Mouse (Mus musculus) heart, adult 2 months (tissue): ENCODE measurements around the gene Tex35. TPM values are rescaled to one million over a fixed set of nuclear protein-coding genes. Genes with fewer than 3 reads are reported as not detected.

Source experiments
- DNase-seq, 2 experiments: peaks; one replicate each; pipeline ENCODE4 v3.0.0; 2021
- H3K27ac ChIP-seq: fragments of 200-600 bp; 2 replicates; pipeline ENCODE4 v1.8.1; 2022
- H3K27me3 ChIP-seq: fragments of 200-500 bp; 2 replicates; pipeline ENCODE4 v1.6.1; 2012; ENCODE audit warnings: mild to moderate bottlenecking, low read length, inconsistent platforms, mixed read lengths; ENCODE audit not compliant: control insufficient read depth, insufficient read depth
- H3K36me3 ChIP-seq: fragments of 200-500 bp; 2 replicates; pipeline ENCODE4 v1.6.1; 2012; ENCODE audit warnings: low read length, inconsistent platforms; ENCODE audit not compliant: control insufficient read depth, insufficient read depth
- H3K4me1 ChIP-seq: fragments of 200-500 bp; 2 replicates; pipeline ENCODE4 v1.6.1; 2011; ENCODE audit warnings: low read length; ENCODE audit not compliant: control insufficient read depth, insufficient read depth
- H3K4me3 ChIP-seq: fragments of 200-600 bp; 2 replicates; pipeline ENCODE4 v1.8.1; 2022
- H3K79me2 ChIP-seq: fragments of 200-500 bp; replicated peaks from 2 replicates; pipeline ENCODE4 v1.6.1; 2012; ENCODE audit warnings: mild to moderate bottlenecking, inconsistent platforms, low read length, moderate library complexity, mixed read lengths; ENCODE audit not compliant: control insufficient read depth, insufficient read depth
- H3K9ac ChIP-seq: fragments of 200-500 bp; 2 replicates; pipeline ENCODE4 v1.6.1; 2012; ENCODE audit warnings: low read depth, mild to moderate bottlenecking, control low read depth, inconsistent platforms, low read length, mixed read lengths
- CTCF ChIP-seq: fragments of 200-600 bp; IDR thresholded peaks from 2 replicates; pipeline ENCODE4 v1.8.1; 2022; ENCODE audit warnings: antibody characterized with exemption, mild to moderate bottlenecking, moderate library complexity
- EP300 ChIP-seq: fragments of 200-500 bp; IDR thresholded peaks from 2 replicates; pipeline ENCODE4 v1.6.1; 2011; ENCODE audit warnings: low read depth, low read length, control low read depth; ENCODE audit not compliant: insufficient read depth
- POLR2A ChIP-seq: fragments of 200-500 bp; IDR thresholded peaks from 2 replicates; pipeline ENCODE4 v1.6.1; 2011; ENCODE audit warnings: mild to moderate bottlenecking, low read depth, low read length, control low read depth; ENCODE audit not compliant: insufficient read depth
- WGBS: fragments of 180-500 bp; shearing (Covaris S2); methylation state at CpG from one replicate; pipeline ENCODE4 v1.1.7; 2018; 5-methylcytosine and 5-hydroxymethylcytosine counted together
- intact Hi-C: fragments of 180-260 bp; cut with DNase I; formaldehyde crosslinking; loops from one replicate; pipeline ENCODE4 v1.15.1; 2025
- polyA plus RNA-seq: library from polyadenylated mRNA; depleted of rRNA; stranded (reverse); fragments of >200 nt; gene quantifications from 2 replicates; pipeline ENCODE4 v1.2.3, GENCODE M21; 2012
- total RNA-seq, 2 experiments: library from RNA; stranded (reverse); gene quantifications; 2 replicates each; pipeline ENCODE4 v1.2.3; 2021

Gene Tex35
- total and polyA plus RNA-seq, 3 experiments, result not detected

DNA sequence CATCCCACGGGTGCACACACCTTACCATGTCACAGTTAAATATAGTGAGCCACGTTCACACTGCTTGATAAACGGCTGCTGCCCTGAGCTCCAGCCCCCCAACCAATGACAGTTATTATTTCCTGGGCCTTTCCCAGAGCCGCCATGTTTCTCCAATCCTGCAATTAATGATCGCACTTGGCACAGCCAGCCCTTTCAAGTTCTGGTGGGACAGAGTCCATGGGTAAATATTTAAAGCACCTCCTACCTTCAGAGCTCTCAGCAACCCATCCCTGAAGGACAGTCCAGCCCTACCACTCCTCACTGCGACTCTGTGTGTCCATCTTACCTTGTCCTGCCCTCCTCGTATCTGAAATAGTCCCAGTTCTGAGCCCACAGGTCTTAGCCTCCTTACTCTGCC, 28.4 kb downstream of the Tex35 start:
- DNase-seq, result no peak
- no peak for TF ChIP-seq EP300
- TF ChIP-seq CTCF, result no peak
- no peak for TF ChIP-seq POLR2A
- no peak overlapping the region for H3K4me3 ChIP-seq
- H3K27ac ChIP-seq, result no peak overlapping the region
- H3K4me1 ChIP-seq, result peaks cover 2% of the 10 kb centered on the region; the same call in 1 of the 2 replicates
- no peaks in the 10 kb centered on the region for H3K79me2 ChIP-seq
- H3K27me3 ChIP-seq, result no peaks in the 10 kb centered on the region
- no peak overlapping the region for H3K9ac ChIP-seq
- intact Hi-C loops, result no loop called here
- H3K36me3 ChIP-seq, result no peaks in the 10 kb centered on the region
- 84% methylated on average over 7 of the region's 7 CpGs for WGBS

DNA sequence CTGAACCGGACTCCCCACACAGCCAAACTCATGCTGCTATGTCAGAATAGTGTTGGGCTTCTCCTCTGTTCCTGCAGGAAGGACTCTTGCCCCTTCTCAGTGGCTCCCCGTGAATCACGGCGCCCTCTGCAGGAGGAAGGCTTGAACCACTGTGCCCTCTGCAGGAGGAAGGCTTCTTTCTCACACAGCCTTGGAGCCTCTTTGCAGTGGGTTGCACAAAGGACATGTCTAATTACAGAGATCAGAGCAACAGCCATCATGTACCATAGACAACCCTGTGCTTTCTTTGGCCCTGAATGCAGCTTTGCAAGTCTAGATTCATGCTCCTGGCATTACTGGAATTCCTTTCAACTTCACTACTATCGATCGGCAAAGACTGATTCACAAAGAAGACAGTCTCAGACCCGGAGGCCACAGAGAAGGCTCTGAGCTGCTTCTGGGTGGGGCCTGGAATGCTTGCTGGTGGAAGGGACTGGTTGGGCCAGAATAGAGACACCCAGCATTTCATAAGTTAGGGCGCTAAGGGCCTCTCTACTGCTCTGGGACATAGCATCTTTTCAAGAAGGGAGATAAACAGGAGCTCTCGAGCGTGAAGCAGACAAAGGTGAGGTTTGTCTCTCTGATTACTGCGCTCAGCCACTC, 29.0 kb downstream of the Tex35 start:
- Histone ChIP-seq H3K27me3 (no peaks in the 10 kb centered on the region), H3K36me3 (no peaks in the 10 kb centered on the region), H3K4me3 (no peak overlapping the region), H3K27ac (no peak overlapping the region), H3K79me2 (no peaks in the 10 kb centered on the region), H3K4me1 (peaks cover 2% of the 10 kb centered on the region; the same call in 1 of the 2 replicates), H3K9ac (no peak overlapping the region)
- intact Hi-C loops, result loop anchor here (5.0 kb wide), 1 partner anchor 337 kb away; no protein-coding TSS in a partner anchor
- peak in 1 of 2 experiments; percentile 45 for DNase-seq
- 53% methylated on average over 11 of the region's 11 CpGs for WGBS
- peak; percentile 64 for TF ChIP-seq CTCF
- no peak for TF ChIP-seq POLR2A

DNA sequence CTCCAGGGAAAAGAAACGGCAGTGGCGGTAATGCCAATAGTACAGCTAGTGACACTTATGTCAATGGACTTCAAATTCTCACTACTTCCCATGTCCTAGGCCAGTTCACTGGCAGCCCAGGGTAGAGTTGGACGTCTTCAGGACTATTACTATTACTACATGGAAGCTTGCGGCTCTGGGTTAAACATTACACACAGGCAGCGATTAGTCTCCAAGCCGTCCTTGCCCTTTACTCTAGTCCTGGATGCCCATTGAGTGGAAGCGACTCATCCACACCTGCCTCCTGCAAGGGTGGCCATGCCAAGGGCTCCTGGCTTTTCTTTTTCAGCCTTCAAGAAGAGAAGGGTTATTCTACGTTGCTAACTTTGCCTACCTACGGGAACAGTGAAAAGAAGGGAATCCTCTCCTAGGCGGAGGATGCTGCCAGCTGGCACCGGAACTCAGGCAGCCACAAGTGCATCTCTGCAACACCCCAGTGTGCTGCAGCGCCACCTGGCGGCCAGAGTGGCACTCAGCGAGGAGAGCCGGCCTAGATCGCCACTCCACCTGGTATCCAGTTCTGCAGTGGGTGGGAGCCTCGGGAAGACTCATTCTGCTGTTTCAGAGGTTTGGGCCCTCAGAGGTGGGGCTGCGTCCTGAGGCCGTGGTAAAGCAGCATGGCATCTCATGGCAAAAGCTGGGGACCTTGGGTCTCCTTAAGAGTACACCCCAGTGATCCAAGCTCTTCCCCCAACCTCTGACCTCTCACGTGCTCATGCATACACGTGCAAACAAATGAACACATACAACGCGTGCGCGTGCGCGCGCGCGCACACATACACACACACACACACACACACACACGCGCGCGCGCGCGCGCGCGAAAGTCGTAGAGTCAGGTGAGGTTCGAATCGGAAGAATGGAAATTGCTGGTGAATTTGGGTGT, 31.4 kb downstream of the Tex35 start:
- Histone ChIP-seq H3K9ac (no peak overlapping the region), H3K79me2 (no peaks in the 10 kb centered on the region), H3K4me1 (peaks cover 2% of the 10 kb centered on the region; the same call in 1 of the 2 replicates), H3K36me3 (no peaks in the 10 kb centered on the region), H3K4me3 (no peak overlapping the region; the same call in 1 of the 2 replicates), H3K27ac (no peak overlapping the region), H3K27me3 (no peaks in the 10 kb centered on the region)
- intact Hi-C loops, result loop anchor here (1.0 to 5.0 kb wide), 2 partner anchors 160 to 335 kb away; no protein-coding TSS in a partner anchor
- TF ChIP-seq CTCF (no peak; the same call in 1 of the 2 replicates), EP300 (0 out of 2 replicates have a peak, but pooled peaks have one; percentile 27)
- WGBS, result 56% methylated on average over 43 of the region's 43 CpGs
- peak; percentile 87 to 90 for DNase-seq

DNA sequence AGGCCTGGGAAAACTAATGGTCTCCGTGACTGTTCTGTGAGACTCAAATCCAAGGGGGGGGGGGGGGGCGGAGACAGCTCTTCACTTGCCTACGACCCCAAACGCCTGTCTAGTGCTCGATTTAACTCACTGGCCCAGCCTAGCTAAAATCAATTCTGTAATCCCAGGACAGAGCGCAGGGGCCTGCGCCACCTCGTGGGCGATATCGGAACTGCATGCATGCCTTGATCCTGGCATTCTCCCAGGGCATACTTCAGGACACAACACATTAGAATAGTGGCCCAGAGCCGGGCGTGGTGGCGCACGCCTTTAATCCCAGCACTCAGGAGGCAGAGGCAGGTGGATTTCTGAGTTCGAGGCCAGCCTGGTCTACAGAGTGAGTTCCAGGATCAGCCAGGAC, 32.2 kb downstream of the Tex35 start:
- no peak overlapping the region for H3K27ac ChIP-seq
- peaks cover 2% of the 10 kb centered on the region; the same call in 1 of the 2 replicates for H3K4me1 ChIP-seq
- H3K4me3 ChIP-seq, result no peak overlapping the region
- no peak overlapping the region for H3K9ac ChIP-seq
- H3K36me3 ChIP-seq, result no peaks in the 10 kb centered on the region
- peak; percentile 82 to 92 for DNase-seq
- TF ChIP-seq EP300, result peak; percentile 79; the same call in 1 of the 2 replicates
- no peak for TF ChIP-seq POLR2A
- peak; percentile 83 for TF ChIP-seq CTCF
- 3% methylated on average over 15 of the region's 15 CpGs for WGBS
- no peaks in the 10 kb centered on the region for H3K27me3 ChIP-seq
- intact Hi-C loops, result loop anchor here (5.0 kb wide), 1 partner anchor 334 kb away; no protein-coding TSS in a partner anchor
- H3K79me2 ChIP-seq, result no peaks in the 10 kb centered on the region

DNA sequence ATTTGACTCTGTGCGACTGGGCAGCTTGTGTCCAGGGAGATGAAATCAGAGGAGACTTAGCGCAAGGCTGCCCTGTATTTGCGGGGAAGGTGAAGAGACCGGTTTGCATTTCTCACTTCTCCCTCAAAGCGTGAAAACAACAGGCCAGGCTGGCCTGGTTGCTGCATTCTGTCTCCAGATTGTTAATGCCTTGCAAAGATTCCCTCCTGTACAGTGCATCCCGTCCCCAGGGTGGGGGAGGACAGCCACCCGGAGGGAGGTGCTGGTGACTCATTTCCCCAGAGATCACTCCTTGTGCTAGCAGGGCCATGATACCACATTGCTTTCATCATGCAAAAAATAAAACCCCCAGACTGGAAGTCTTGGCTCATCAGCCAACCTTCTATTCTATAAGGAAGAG, 33.5 kb downstream of the Tex35 start:
- Histone ChIP-seq H3K27ac (no peak overlapping the region), H3K9ac (no peak overlapping the region), H3K36me3 (no peaks in the 10 kb centered on the region), H3K79me2 (no peaks in the 10 kb centered on the region), H3K27me3 (no peaks in the 10 kb centered on the region), H3K4me3 (no peak overlapping the region), H3K4me1 (peaks cover 2% of the 10 kb centered on the region; the same call in 1 of the 2 replicates)
- intact Hi-C loops, result loop anchor here (5.0 kb wide), 1 partner anchor 333 kb away; no protein-coding TSS in a partner anchor
- DNase-seq, result peak in 1 of 2 experiments; percentile 34
- WGBS, result 63% methylated on average over 7 of the region's 7 CpGs
- TF ChIP-seq CTCF (no peak), EP300 (no peak), POLR2A (no peak)

DNA sequence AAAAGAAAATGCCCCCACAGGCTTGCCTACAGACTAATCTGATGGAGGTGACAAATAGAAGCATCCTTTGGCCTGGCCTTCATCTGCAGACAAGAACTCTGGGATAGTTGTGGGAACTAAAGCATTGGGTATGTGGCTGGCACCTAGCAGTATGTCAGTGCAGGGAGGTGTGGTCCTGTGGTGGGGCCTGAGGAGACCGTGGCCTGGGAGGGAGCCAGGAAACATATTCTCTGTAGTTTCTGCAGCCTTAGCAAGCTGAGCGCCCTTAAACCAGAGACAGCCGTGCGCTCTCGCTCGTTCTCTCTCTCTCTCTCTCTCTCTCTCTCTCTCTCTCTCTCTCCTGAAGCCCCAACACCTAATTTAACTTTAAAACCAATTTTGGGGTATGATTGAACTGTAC, 34.1 kb downstream of the Tex35 start:
- WGBS, result 83% methylated on average over 6 of the region's 6 CpGs

More for the DNA sequence above, 34.1 kb downstream of the Tex35 start:
- Histone ChIP-seq H3K9ac (no peak overlapping the region), H3K27me3 (no peaks in the 10 kb centered on the region), H3K36me3 (no peaks in the 10 kb centered on the region), H3K4me3 (no peak overlapping the region), H3K4me1 (peaks cover 2% of the 10 kb centered on the region; the same call in 1 of the 2 replicates), H3K79me2 (no peaks in the 10 kb centered on the region), H3K27ac (no peak overlapping the region)
- intact Hi-C loops, result no loop called here
- no peak for DNase-seq
- TF ChIP-seq CTCF, result no peak
- TF ChIP-seq EP300, result no peak
- no peak for TF ChIP-seq POLR2A
